Mouse (Mus musculus): ENCODE results near the gene Rasa3.

DNA sequence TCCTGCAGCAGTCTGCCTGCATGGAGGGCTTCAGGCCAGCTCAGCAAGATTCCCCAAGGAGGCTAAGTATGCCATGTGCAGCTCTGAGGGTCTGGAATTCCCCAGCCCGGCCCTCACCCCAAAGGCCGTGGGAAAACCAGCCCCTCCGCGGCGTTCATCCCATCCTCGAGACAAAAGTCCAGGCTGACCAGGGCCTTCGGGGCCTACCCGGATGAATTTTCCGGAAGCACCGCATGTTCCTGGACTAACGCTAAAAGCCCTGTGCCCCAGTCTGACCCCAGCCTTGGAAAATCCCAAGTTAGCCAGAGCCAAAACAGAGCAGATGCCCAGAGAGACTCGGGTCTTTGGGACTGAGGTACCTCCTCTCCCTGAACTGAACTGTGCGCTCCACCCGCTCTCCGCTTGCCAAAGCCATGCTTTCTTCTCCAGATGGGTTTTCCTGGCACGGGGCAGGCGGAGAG lies 7.4 kb downstream of the Rasa3 start:
- TF ChIP-seq CTCF (IDR thresholded peaks at IDR 0.05) (no peak), EP300 (IDR thresholded peaks at IDR 0.05) (no peak)

Data from lung, postnatal 0 days (tissue).